Mouse (Mus musculus) testis, postnatal 14 days (tissue): ENCODE measurements around the gene Snx18.

Source experiments
- DNase-seq: peaks from one replicate; pipeline ENCODE4 v3.0.0; 2021; ENCODE audit warnings: low spot score

Snx18 gene

GRCm38 (mm10) chr13:113615971-113616671 is 2.2 kb downstream of the Snx18 start:
- DNase-seq: no peak

GRCm38 (mm10) chr13:113615546-113615941 is 2.8 kb downstream of the Snx18 start:
- DNase-seq: peak; percentile 75

- peak; percentile 80 for DNase-seq
Observed at GRCm38 (mm10) chr13:113614635-113615545, 3.5 kb downstream of the Snx18 start.

- DNase-seq: no peak
Observed at GRCm38 (mm10) chr13:113613882-113614281, 4.5 kb downstream of the Snx18 start.

GRCm38 (mm10) chr13:113613341-113613740 is 5.0 kb downstream of the Snx18 start:
- DNase-seq: no peak

GRCm38 (mm10) chr13:113612141-113612950 is 6.0 kb downstream of the Snx18 start:
- DNase-seq: no peak

- no peak for DNase-seq
Observed at GRCm38 (mm10) chr13:113610732-113611500, 7.4 kb downstream of the Snx18 start.

GRCm38 (mm10) chr13:113609429-113609828 is 8.9 kb downstream of the Snx18 start:
- DNase-seq: no peak

- no peak for DNase-seq
Observed at GRCm38 (mm10) chr13:113607821-113608220, 10.5 kb downstream of the Snx18 start.

GRCm38 (mm10) chr13:113607371-113607770 is 11.0 kb downstream of the Snx18 start:
- no peak for DNase-seq

GRCm38 (mm10) chr13:113606741-113607358 is 11.5 kb downstream of the Snx18 start:
- DNase-seq: no peak

- peak; percentile 64 for DNase-seq
Observed at GRCm38 (mm10) chr13:113606131-113606530, 12.2 kb downstream of the Snx18 start.

GRCm38 (mm10) chr13:113605693-113606092 is 12.7 kb downstream of the Snx18 start:
- DNase-seq: no peak

GRCm38 (mm10) chr13:113604321-113604720 is 14.0 kb downstream of the Snx18 start:
- DNase-seq: no peak

- no peak for DNase-seq
Observed at GRCm38 (mm10) chr13:113602882-113603342, 15.5 kb downstream of the Snx18 start.

GRCm38 (mm10) chr13:113601831-113602604 is 16.3 kb downstream of the Snx18 start:
- no peak for DNase-seq

GRCm38 (mm10) chr13:113600531-113601463 is 17.6 kb downstream of the Snx18 start:
- no peak for DNase-seq

GRCm38 (mm10) chr13:113599701-113600530 is 18.4 kb downstream of the Snx18 start:
- no peak for DNase-seq
